Mouse (Mus musculus): ENCODE measurements around the gene Smcp. TPM values are rescaled to one million over a fixed set of nuclear protein-coding genes. Genes with fewer than 3 reads are reported as not detected.

The Smcp gene
- not detected in 2 replicates for polyA plus RNA-seq (2015; fragmentation: Nextera tagmentation; extraction: Ambion mirVana)

- WGBS, result 81% methylated on average over 1 of the region's 1 CpGs
- Histone ChIP-seq H3K36me3 (no peaks in the 10 kb centered on the region), H3K9ac (replicated peaks) (no peak within 1 kb of the TSS), H3K27ac (replicated peaks) (no peak within 1 kb of the TSS), H3K9me3 (no peaks in the 10 kb centered on the region), H3K4me3 (no peak within 1 kb of the TSS), H3K4me1 (no peaks in the 10 kb centered on the region), H3K27me3 (no peaks in the 10 kb centered on the region), H3K4me2 (replicated peaks) (no peak within 1 kb of the TSS)
- ATAC-seq (replicated peaks), result no peak
Observed at GRCm38 (mm10) chr3:92588858-92589257, at the start of gene Smcp. TSS of gene Smcp (minus strand) at chr3:92588997.

- no peak overlapping the region for H3K27ac ChIP-seq (replicated peaks)
- ATAC-seq (replicated peaks), result no peak
- 41% methylated on average over 3 of the region's 3 CpGs for WGBS
- H3K9me3 ChIP-seq, result no peaks in the 10 kb centered on the region
- H3K9ac ChIP-seq (replicated peaks), result no peak overlapping the region
- H3K36me3 ChIP-seq, result no peaks in the 10 kb centered on the region
- peaks cover 7% of the 10 kb centered on the region for H3K4me1 ChIP-seq
- no peaks in the 10 kb centered on the region for H3K27me3 ChIP-seq
- H3K4me2 ChIP-seq (replicated peaks), result no peak overlapping the region
- H3K4me3 ChIP-seq, result no peak overlapping the region
Observed at GRCm38 (mm10) chr3:92638653-92638991, 49.8 kb upstream of the Smcp start.

GRCm38 (mm10) chr3:92637745-92638652, 49.2 kb upstream of the Smcp start:
- Histone ChIP-seq H3K4me1 (peaks cover 7% of the 10 kb centered on the region), H3K4me3 (no peak overlapping the region), H3K9ac (replicated peaks) (no peak overlapping the region), H3K27ac (replicated peaks) (no peak overlapping the region), H3K27me3 (no peaks in the 10 kb centered on the region), H3K4me2 (replicated peaks) (no peak overlapping the region), H3K9me3 (no peaks in the 10 kb centered on the region), H3K36me3 (no peaks in the 10 kb centered on the region)
- WGBS, result 14% methylated on average over 1 of the region's 1 CpGs
- peak; percentile 53; the same call in 1 of the 2 replicates for ATAC-seq (replicated peaks)

- H3K4me2 ChIP-seq (replicated peaks), result no peak within 1 kb of the TSS
- H3K4me3 ChIP-seq, result no peak within 1 kb of the TSS
- H3K27ac ChIP-seq (replicated peaks), result no peak within 1 kb of the TSS
- H3K27me3 ChIP-seq, result no peaks in the 10 kb centered on the region
- ATAC-seq (replicated peaks), result no peak
- WGBS, result 87% methylated on average over 2 of the region's 2 CpGs
- H3K9ac ChIP-seq (replicated peaks), result no peak within 1 kb of the TSS
- H3K4me1 ChIP-seq, result no peaks in the 10 kb centered on the region
- H3K9me3 ChIP-seq, result no peaks in the 10 kb centered on the region
- H3K36me3 ChIP-seq, result no peaks in the 10 kb centered on the region
Observed at GRCm38 (mm10) chr3:92621560-92621959, 32.8 kb upstream of the Smcp start, which contains the start of gene Lce6a. TSS of gene Lce6a (minus strand) at chr3:92621660.

GRCm38 (mm10) chr3:92609804-92610203, 21.0 kb upstream of the Smcp start:
- H3K9ac ChIP-seq (replicated peaks), result no peak overlapping the region
- H3K4me3 ChIP-seq, result no peak overlapping the region
- H3K4me1 ChIP-seq, result no peaks in the 10 kb centered on the region
- H3K9me3 ChIP-seq, result no peaks in the 10 kb centered on the region
- H3K4me2 ChIP-seq (replicated peaks), result no peak overlapping the region
- 68% methylated on average over 1 of the region's 1 CpGs for WGBS
- no peaks in the 10 kb centered on the region for H3K27me3 ChIP-seq
- no peak for ATAC-seq (replicated peaks)
- H3K27ac ChIP-seq (replicated peaks), result no peak overlapping the region
- no peaks in the 10 kb centered on the region for H3K36me3 ChIP-seq

- Histone ChIP-seq H3K9me3 (no peaks in the 10 kb centered on the region), H3K27me3 (no peaks in the 10 kb centered on the region), H3K4me2 (replicated peaks) (no peak within 1 kb of the TSS), H3K36me3 (no peaks in the 10 kb centered on the region), H3K9ac (replicated peaks) (no peak within 1 kb of the TSS), H3K27ac (replicated peaks) (no peak within 1 kb of the TSS), H3K4me3 (no peak within 1 kb of the TSS), H3K4me1 (no peaks in the 10 kb centered on the region)
- ATAC-seq (replicated peaks), result no peak
Observed at GRCm38 (mm10) chr3:92607392-92607791, 18.6 kb upstream of the Smcp start, which contains the start of gene 2210017I01Rik. TSS of gene 2210017I01Rik (minus strand) at chr3:92607492.

- no peak overlapping the region for H3K4me2 ChIP-seq (replicated peaks)
- no peaks in the 10 kb centered on the region for H3K27me3 ChIP-seq
- H3K9me3 ChIP-seq, result peaks cover 7% of the 10 kb centered on the region; the same call in 1 of the 2 replicates
- no peak overlapping the region for H3K4me3 ChIP-seq
- ATAC-seq (replicated peaks), result no peak
- H3K27ac ChIP-seq (replicated peaks), result no peak overlapping the region
- H3K9ac ChIP-seq (replicated peaks), result no peak overlapping the region
- WGBS, result 59% methylated on average over 1 of the region's 1 CpGs
- H3K4me1 ChIP-seq, result no peaks in the 10 kb centered on the region
- no peaks in the 10 kb centered on the region for H3K36me3 ChIP-seq
Observed at GRCm38 (mm10) chr3:92602169-92602568, 13.4 kb upstream of the Smcp start.

- H3K9ac ChIP-seq (replicated peaks), result no peak overlapping the region
- H3K36me3 ChIP-seq, result no peaks in the 10 kb centered on the region
- peaks cover 7% of the 10 kb centered on the region; the same call in 1 of the 2 replicates for H3K9me3 ChIP-seq
- no peak for ATAC-seq (replicated peaks)
- H3K27ac ChIP-seq (replicated peaks), result no peak overlapping the region
- H3K4me2 ChIP-seq (replicated peaks), result no peak overlapping the region
- no peaks in the 10 kb centered on the region for H3K27me3 ChIP-seq
- no peaks in the 10 kb centered on the region for H3K4me1 ChIP-seq
- no peak overlapping the region for H3K4me3 ChIP-seq
- WGBS, result 63% methylated on average over 1 of the region's 1 CpGs
Observed at GRCm38 (mm10) chr3:92600456-92600855, 11.7 kb upstream of the Smcp start.

- H3K9me3 ChIP-seq, result peaks cover 7% of the 10 kb centered on the region; the same call in 1 of the 2 replicates
- H3K27ac ChIP-seq (replicated peaks), result no peak overlapping the region
- H3K36me3 ChIP-seq, result no peaks in the 10 kb centered on the region
- no peaks in the 10 kb centered on the region for H3K27me3 ChIP-seq
- no peak overlapping the region for H3K4me3 ChIP-seq
- no peaks in the 10 kb centered on the region for H3K4me1 ChIP-seq
- H3K4me2 ChIP-seq (replicated peaks), result no peak overlapping the region
- no peak for ATAC-seq (replicated peaks)
- H3K9ac ChIP-seq (replicated peaks), result no peak overlapping the region
Observed at GRCm38 (mm10) chr3:92599973-92600372, 11.2 kb upstream of the Smcp start.

GRCm38 (mm10) chr3:92598429-92598828, 9.6 kb upstream of the Smcp start:
- Histone ChIP-seq H3K9me3 (peaks cover 7% of the 10 kb centered on the region; the same call in 1 of the 2 replicates), H3K36me3 (no peaks in the 10 kb centered on the region), H3K4me3 (no peak overlapping the region), H3K4me2 (replicated peaks) (no peak overlapping the region), H3K4me1 (no peaks in the 10 kb centered on the region), H3K27me3 (no peaks in the 10 kb centered on the region), H3K9ac (replicated peaks) (no peak overlapping the region), H3K27ac (replicated peaks) (no peak overlapping the region)
- no peak for ATAC-seq (replicated peaks)
- 92% methylated on average over 2 of the region's 2 CpGs for WGBS

GRCm38 (mm10) chr3:92587190-92587589, 1.6 kb downstream of the Smcp start:
- H3K9me3 ChIP-seq, result no peaks in the 10 kb centered on the region

GRCm38 (mm10) chr3:92585055-92585454, 3.7 kb downstream of the Smcp start:
- Histone ChIP-seq H3K4me1 (no peaks in the 10 kb centered on the region), H3K9ac (replicated peaks) (no peak overlapping the region), H3K4me2 (replicated peaks) (no peak overlapping the region), H3K36me3 (no peaks in the 10 kb centered on the region), H3K9me3 (no peaks in the 10 kb centered on the region), H3K27me3 (no peaks in the 10 kb centered on the region), H3K27ac (replicated peaks) (no peak overlapping the region), H3K4me3 (no peak overlapping the region)
- no peak for ATAC-seq (replicated peaks)
- WGBS, result 85% methylated on average over 1 of the region's 1 CpGs

More at GRCm38 (mm10) chr3:92587190-92587589, 1.6 kb downstream of the Smcp start:
- no peaks in the 10 kb centered on the region for H3K4me1 ChIP-seq
- no peak overlapping the region for H3K27ac ChIP-seq (replicated peaks)
- H3K36me3 ChIP-seq, result no peaks in the 10 kb centered on the region
- no peak for ATAC-seq (replicated peaks)
- no peak overlapping the region for H3K4me3 ChIP-seq
- no peak overlapping the region for H3K9ac ChIP-seq (replicated peaks)
- WGBS, result 85% methylated on average over 3 of the region's 3 CpGs
- no peaks in the 10 kb centered on the region for H3K27me3 ChIP-seq
- no peak overlapping the region for H3K4me2 ChIP-seq (replicated peaks)
